Mouse (Mus musculus): Measurements from ENCODE around the gene Ankrd40. TPM values are rescaled to one million over a fixed set of nuclear protein-coding genes. Genes with fewer than 3 reads are reported as not detected.

The Ankrd40 gene
- 60.7 TPM for polyA plus RNA-seq (2014; fragmentation: Illumina TruSeq; extraction: RNeasy Lipid Tissue Mini Kit (QIAGEN cat#74804); ENCODE audit: low read depth, low replicate concordance)

DNA sequence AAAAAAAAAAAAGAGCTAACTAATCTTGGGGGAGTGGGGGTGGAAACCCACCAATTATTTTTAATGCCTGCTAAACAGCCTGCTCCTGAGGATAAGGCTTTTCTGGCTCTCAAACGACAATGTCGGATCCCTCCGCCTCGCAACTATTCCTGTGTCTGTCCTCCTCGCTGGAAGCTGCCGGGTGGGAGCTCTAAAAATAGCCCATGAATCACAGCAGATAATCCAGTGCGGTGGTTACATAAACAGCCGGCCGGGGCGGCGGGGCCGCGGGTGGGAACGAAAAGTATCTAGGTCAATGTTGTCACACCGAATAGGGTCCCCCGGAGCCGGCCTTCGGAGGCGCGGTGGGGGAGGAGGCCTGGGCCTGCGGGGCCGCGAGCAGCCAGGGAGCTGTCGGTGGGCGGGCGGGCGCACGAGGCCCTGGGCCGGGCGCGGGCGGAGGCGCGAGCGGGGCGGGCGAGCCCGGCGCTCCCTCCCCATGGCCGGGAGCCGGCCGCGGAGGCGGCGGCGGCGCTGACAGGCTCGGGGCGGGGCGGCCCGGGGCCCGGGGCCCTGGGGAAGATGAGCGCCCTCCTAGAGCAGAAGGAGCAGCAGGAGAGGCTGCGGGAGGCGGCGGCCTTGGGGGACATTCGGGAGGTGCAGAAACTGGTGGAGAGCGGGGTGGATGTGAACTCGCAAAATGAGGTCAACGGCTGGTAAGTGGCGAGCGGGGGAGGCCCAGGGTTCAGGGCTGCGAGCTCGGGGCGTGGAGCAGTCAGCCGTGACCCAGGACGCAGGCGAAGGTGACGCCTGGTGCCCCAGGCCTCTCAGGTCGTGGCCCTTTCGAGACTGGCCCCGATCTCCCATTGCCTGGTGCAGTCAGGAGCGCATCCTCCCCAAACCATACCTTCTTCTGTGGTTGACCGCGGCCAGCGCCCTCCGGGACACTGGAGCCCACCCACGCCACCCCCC is at the start of gene Ankrd40:
TSS of gene Ankrd40 (plus strand) at position 309 of the 951 bp plus-strand sequence.

GRCm38 (mm10) chr11:94281199-94282181 is 46.3 kb upstream of the Ankrd40 start, which contains the start of gene Gm21885:
Gm21885 (plus strand) TSS chr11:94281873.

GRCm38 (mm10) chr11:94321931-94322400 is 5.8 kb upstream of the Ankrd40 start, which contains the start of gene Luc7l3:
Luc7l3 (minus strand) TSS chr11:94321988.

Other genes starting within 250 kb of the Ankrd40 start
- 63.6 TPM for gene Tob1, start 116.5 kb upstream of the Ankrd40 start, polyA plus RNA-seq (2014; fragmentation: Illumina TruSeq; extraction: RNeasy Lipid Tissue Mini Kit (QIAGEN cat#74804); ENCODE audit: low read depth, low replicate concordance)
- gene Wfikkn2, start 82.0 kb upstream of the Ankrd40 start, polyA plus RNA-seq (2014; fragmentation: Illumina TruSeq; extraction: RNeasy Lipid Tissue Mini Kit (QIAGEN cat#74804); ENCODE audit: low read depth, low replicate concordance), result not detected
- not detected for gene Gm21885, start 46.1 kb upstream of the Ankrd40 start, polyA plus RNA-seq (2014; fragmentation: Illumina TruSeq; extraction: RNeasy Lipid Tissue Mini Kit (QIAGEN cat#74804); ENCODE audit: low read depth, low replicate concordance)
- 119 TPM for gene Luc7l3, start 6.0 kb upstream of the Ankrd40 start, polyA plus RNA-seq (2014; fragmentation: Illumina TruSeq; extraction: RNeasy Lipid Tissue Mini Kit (QIAGEN cat#74804); ENCODE audit: low read depth, low replicate concordance)
- gene Abcc3, start 65.0 kb downstream of the Ankrd40 start, polyA plus RNA-seq (2014; fragmentation: Illumina TruSeq; extraction: RNeasy Lipid Tissue Mini Kit (QIAGEN cat#74804); ENCODE audit: low read depth, low replicate concordance), result 10.8 TPM
- 0.21 TPM for gene Cacna1g, start 146.2 kb downstream of the Ankrd40 start, polyA plus RNA-seq (2014; fragmentation: Illumina TruSeq; extraction: RNeasy Lipid Tissue Mini Kit (QIAGEN cat#74804); ENCODE audit: low read depth, low replicate concordance)
- gene Spata20, start 158.2 kb downstream of the Ankrd40 start, polyA plus RNA-seq (2014; fragmentation: Illumina TruSeq; extraction: RNeasy Lipid Tissue Mini Kit (QIAGEN cat#74804); ENCODE audit: low read depth, low replicate concordance), result 105 TPM
- gene Epn3, start 172.0 kb downstream of the Ankrd40 start, polyA plus RNA-seq (2014; fragmentation: Illumina TruSeq; extraction: RNeasy Lipid Tissue Mini Kit (QIAGEN cat#74804); ENCODE audit: low read depth, low replicate concordance), result 0.04 TPM
- 56.3 TPM for gene Mycbpap, start 193.7 kb downstream of the Ankrd40 start, polyA plus RNA-seq (2014; fragmentation: Illumina TruSeq; extraction: RNeasy Lipid Tissue Mini Kit (QIAGEN cat#74804); ENCODE audit: low read depth, low replicate concordance)
- 1.6 TPM for gene Rsad1, start 221.3 kb downstream of the Ankrd40 start, polyA plus RNA-seq (2014; fragmentation: Illumina TruSeq; extraction: RNeasy Lipid Tissue Mini Kit (QIAGEN cat#74804); ENCODE audit: low read depth, low replicate concordance)
- gene Chad, start 237.0 kb downstream of the Ankrd40 start, polyA plus RNA-seq (2014; fragmentation: Illumina TruSeq; extraction: RNeasy Lipid Tissue Mini Kit (QIAGEN cat#74804); ENCODE audit: low read depth, low replicate concordance), result not detected

All from testis, adult 10 weeks (tissue).